Mouse (Mus musculus) heart, postnatal 25 days (tissue): Measurements from ENCODE around the gene Dscam. TPM values are rescaled to one million over a fixed set of nuclear protein-coding genes. Genes with fewer than 3 reads are reported as not detected.

ENCODE experiments used
- DNase-seq: peaks from one replicate; pipeline ENCODE4 v3.0.0; 2022; ENCODE audit warnings: low spot score
- intact Hi-C: fragments of 180-260 bp; cut with DNase I; formaldehyde crosslinking; loops from one replicate; pipeline ENCODE4 v1.15.1; 2025
- total RNA-seq, 2 experiments: library from RNA; stranded (reverse); gene quantifications; 2 replicates each; pipeline ENCODE4 v1.2.3; 2021

Gene Dscam
- total RNA-seq, 2 experiments from 2014 or later: not detected

DNA sequence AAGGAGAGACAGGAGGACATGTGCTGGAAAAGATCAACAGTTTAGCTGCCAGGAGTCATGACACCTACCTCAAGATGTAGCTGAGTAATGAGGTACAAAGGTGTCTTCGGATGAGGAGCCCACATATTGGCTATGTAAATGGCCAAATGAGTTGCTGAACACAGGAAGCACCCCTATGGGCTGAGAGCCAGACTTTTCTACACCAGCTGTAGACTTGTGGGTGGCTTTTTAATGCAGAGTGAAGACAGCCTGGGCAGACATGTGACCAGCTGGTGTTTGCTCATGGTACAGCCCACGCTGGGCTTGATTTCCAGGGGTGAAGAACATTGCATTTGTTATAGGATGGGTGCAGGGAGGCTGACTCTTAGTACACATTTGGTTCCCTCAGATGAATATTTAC lies 43.3 kb downstream of the Dscam start:
- no peak for DNase-seq
- intact Hi-C loops: no loop called here

GRCm38 (mm10) chr16:97110028-97110427 lies 60.5 kb downstream of the Dscam start:
- DNase-seq: no peak

GRCm38 (mm10) chr16:97105266-97105665 lies 65.3 kb downstream of the Dscam start:
- DNase-seq: no peak
- intact Hi-C loops: no loop called here

More at GRCm38 (mm10) chr16:97110028-97110427, 60.5 kb downstream of the Dscam start:
- intact Hi-C loops: no loop called here

- intact Hi-C loops: no loop called here
Measured at GRCm38 (mm10) chr16:97103046-97103445, 67.5 kb downstream of the Dscam start.

DNA sequence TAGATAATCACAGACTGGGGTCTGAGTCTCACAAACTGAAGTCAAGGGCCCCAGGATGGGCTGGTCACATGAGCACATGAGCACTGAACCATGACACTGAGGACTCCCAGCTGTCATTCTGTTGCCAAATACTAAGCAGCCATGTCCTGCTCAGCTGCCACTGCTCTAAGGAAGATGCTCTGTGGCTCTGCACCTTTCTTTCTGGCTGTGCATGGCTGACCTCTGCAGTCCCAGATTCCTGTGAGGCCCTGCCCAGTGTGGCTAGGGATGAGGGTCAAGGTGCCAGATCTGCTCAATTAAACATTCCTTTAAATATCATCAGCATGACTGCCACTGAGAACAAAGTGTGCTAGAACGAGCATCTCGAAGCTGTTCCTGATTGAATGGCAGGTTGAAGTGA lies 70.5 kb downstream of the Dscam start:
- no peak for DNase-seq
- intact Hi-C loops: no loop called here

More at GRCm38 (mm10) chr16:97103046-97103445, 67.5 kb downstream of the Dscam start:
- no peak for DNase-seq

DNA sequence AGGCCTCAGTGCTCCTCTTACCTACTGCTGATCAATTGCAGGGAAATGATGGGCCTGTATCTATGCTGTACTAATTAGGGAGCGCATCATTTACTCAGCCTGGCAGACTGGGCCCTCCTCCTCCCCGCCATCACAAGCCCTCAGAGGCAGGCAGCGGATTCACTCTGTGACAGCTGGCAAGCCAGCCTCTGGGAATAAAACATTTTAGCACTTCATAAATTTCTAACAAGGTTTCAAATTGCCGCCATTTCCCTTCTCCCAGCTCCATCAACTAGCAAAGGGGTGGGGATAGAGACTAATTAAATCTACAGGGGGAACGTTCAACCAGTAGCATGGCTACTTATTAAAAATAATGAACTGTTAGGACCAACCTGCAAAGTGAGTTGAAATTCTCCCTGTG lies 72.0 kb downstream of the Dscam start:
- no peak for DNase-seq
- intact Hi-C loops: no loop called here

- intact Hi-C loops: no loop called here
- DNase-seq: no peak
Measured at GRCm38 (mm10) chr16:97096709-97097108, 73.8 kb downstream of the Dscam start.

DNA sequence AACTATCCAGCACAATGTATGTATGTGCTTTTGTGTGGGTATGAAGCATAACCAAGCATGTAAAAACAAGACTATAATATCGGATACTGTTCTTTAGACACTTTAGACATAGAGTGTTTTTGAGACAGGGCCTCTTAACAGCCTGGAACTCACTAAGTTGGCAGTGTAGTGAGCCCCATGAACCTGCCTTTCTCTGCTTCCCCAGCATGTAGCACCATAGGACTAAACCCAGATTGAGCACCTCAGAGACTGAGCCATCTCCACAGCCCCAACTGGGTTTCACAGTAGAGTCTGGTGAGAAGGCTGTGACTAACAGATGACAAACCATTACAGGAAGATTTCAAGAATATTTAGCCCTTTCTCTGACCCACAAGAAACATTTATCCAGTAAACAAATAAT lies 75.1 kb downstream of the Dscam start:
- intact Hi-C loops: no loop called here

GRCm38 (mm10) chr16:97089339-97089738 lies 81.2 kb downstream of the Dscam start:
- no peak for DNase-seq
- intact Hi-C loops: no loop called here

More for the DNA sequence above, 75.1 kb downstream of the Dscam start:
- DNase-seq: no peak

DNA sequence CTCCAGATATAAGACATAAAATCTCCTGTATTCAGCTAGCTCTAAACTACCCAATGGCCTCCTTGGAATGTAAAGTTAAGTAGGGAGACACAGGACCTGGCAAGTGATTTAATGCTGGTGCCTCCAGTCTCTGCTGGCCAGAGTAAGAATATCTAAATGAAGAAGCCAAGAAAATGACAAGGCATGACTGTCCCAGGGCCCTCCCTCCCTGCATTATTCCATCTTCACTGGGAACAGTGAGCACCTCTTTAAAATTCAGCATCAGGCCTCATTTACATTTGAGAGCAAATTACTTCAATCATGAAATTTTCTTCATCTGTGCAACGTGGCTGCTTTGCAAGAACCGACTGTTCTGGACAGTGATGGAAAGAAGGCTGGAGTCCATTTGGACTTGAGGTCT lies 86.9 kb downstream of the Dscam start:
- intact Hi-C loops: no loop called here
- DNase-seq: no peak

DNA sequence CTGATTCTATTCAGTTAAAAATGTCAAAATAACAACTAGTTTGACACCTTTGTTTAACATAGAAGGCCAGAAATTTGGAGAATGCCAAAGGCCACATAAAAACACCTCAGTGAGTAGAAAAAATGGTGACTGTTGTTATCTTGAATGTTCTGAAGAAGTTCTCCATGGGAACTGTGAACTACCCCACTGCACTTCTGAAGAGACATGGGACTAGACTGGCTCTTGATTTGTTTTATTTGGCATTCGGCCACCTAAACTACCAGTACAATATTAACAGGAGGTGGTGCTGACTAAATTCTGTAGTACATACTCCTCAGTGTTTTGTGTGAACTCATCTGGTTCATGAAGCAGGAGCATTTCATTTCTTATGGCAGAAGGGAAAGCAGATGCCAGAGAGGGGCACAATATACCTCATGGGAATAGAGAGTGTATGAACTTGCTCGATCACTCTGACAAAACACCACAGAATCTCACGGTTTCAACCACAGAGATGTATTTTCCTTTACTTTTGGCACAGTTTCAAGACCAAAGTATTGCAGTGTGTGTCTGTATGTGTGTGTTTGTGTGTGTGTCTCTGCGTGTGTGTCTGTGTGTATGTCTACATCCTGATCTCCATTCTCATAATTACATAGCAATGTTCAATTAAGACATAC lies 94.5 kb downstream of the Dscam start:
- DNase-seq: no peak
- intact Hi-C loops: no loop called here

GRCm38 (mm10) chr16:97075137-97075902 lies 95.2 kb downstream of the Dscam start:
- no peak for DNase-seq
- intact Hi-C loops: no loop called here

DNA sequence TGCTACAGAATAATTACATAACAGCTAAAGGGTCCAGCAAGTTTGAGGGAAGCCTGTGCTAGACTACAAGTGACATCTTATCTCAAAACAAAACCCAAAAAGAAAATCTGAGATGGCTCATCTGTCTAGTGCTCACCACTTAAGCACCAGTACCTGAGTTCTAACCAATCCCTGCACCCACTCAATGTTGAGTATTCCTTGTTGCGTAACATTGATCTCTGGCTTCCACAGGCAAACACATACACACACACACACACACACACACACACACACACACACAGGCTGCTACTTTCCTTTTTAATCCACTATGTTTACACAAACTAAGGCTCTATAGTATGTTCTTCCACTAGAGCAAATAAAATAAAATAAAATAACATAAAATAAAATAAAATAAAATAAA lies 96.7 kb downstream of the Dscam start:
- intact Hi-C loops: no loop called here
- no peak for DNase-seq

GRCm38 (mm10) chr16:97072624-97073023 lies 97.9 kb downstream of the Dscam start:
- intact Hi-C loops: no loop called here

GRCm38 (mm10) chr16:97066856-97067255 lies 103.7 kb downstream of the Dscam start:
- DNase-seq: peak; percentile 25
- intact Hi-C loops: no loop called here

More at GRCm38 (mm10) chr16:97072624-97073023, 97.9 kb downstream of the Dscam start:
- DNase-seq: no peak

DNA sequence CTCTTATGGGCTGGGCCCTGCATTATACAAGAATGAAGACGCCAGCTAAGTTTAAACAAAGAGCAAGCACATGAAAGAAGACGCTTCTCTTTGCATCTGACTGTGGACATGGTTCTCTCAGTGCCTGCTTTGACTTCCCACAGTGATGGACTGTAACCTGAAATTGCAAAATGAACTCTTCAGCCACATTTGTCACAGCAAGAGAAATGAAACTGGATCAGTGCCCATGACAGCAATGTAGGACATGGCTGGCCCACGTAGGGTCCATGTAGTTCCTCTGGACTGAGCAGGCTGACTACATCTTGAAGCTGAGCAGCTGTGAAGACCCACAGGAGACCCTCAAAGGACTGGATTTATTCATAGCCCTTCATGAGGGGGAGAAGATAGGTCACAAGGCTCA lies 108.3 kb downstream of the Dscam start:
- no peak for DNase-seq
- intact Hi-C loops: no loop called here

- intact Hi-C loops: no loop called here
- DNase-seq: no peak
Measured at GRCm38 (mm10) chr16:97061390-97061789, 109.2 kb downstream of the Dscam start.

GRCm38 (mm10) chr16:97060736-97061135 lies 109.8 kb downstream of the Dscam start:
- intact Hi-C loops: no loop called here
- no peak for DNase-seq

DNA sequence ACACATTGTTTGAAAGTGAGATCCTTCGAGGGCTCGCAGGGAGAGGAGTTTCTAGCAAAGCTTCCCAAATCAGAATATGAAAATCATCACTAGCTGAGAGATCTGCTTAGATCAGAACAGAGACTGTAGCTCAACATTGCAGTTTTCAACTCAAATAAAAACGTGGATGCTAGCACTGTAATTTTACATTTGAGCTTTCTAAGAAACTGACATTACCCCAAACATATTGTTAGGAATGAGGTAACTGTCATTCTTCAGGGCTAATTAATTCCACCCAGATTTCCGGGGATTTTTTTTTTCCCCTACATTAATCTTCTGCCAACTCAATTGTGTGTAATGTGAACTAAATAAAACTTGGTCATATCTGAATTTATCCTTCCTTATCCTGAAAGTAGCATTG lies 110.3 kb downstream of the Dscam start:
- no peak for DNase-seq
- intact Hi-C loops: no loop called here

DNA sequence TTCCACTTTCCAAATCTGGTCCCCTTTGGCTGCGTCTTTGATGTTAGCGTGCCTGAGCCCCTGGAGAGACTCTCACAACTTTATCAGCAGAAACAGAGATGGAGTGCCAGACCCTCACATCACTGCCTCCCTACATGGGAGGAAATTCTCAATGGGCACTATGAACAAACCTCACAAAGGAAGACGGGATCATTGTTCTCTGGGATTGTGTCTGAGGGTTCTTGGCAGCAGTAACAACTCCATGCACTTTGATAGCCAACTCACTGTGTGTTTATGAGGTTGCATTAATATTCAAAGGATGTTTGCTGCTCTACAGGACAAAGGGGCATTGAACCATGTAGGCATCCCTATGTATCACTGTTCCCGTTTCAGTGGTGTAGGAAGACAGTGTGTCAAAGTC lies 135.3 kb downstream of the Dscam start:
- no peak for DNase-seq
- intact Hi-C loops: no loop called here

DNA sequence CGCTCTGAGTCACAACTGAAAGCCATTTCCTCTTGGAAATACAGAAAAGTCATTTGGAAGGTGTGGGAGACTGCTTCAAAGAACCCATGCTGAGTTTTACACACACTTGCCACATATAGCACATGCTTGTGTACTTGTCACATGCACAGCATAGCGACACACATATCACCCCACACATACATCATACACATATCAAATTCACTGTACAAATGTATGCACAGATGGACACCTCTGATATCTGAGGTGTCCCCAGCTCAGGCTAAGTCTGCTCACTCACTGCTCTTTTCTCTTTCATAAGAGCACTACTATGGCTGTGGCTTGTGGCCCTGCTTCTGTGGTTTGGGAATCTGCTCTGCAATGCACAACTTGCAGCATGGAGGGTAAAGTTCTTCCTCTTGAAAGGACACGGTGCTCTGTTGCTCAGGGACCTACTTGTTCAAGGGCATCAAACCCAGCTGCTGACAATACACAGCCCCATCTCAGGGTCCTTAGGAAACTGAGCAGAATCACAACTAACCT lies 137.0 kb downstream of the Dscam start:
- intact Hi-C loops: no loop called here

More for the DNA sequence above, 137.0 kb downstream of the Dscam start:
- DNase-seq: no peak
